Mouse (Mus musculus): ENCODE data around the gene Pou2f2.

DNA sequence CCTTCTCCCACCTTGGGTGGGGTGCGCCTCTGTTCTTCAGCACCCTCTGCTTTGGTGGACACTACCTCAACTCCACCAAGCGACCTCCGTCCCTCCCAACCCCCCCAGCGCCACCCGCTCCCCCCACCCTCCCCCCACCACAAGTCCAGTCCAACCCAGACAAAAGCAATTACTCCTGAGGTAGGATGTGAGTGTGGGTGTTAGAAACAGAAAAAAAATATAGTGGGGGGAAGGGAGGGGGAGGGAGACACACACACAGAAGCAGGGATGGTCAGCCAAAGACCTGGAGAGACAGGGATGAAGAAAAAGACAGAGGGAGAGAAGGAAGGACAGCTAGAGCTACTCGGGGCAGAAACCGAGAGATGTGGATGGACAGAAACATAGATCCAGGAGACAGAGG lies 25.7 kb downstream of the Pou2f2 start:
- TF ChIP-seq POLR2A (IDR thresholded peaks at IDR 0.05; ENCODE audit: extremely low read depth, insufficient read depth, low read length), result no peak
- no peak for TF ChIP-seq CTCF (IDR thresholded peaks at IDR 0.05; ENCODE audit: low read depth, low read length)

All from liver, adult 2 months (tissue).